Mouse (Mus musculus): ENCODE measurements at regions not wholly inside any gene's neighbourhood (a gene's known extent, or its start where the extent isn't known, plus 50 kb on each side); places are given as distances from the start of the nearest gene placed in this dataset.
"Not testable (repeated sequence)": the region's sequence is repeated elsewhere in the genome, so short reads cannot be mapped to it uniquely, and the experiment has no call there.

- CTCF ChIA-PET = not testable (repeated sequence)
Measured at GRCm38 (mm10) chr14:112534971-112535370, 779.4 kb upstream of the Tpm3-rs7 start.

GRCm38 (mm10) chr14:112535914-112536313, 778.5 kb upstream of the Tpm3-rs7 start:
- CTCF ChIA-PET = no interaction called here

GRCm38 (mm10) chr14:112542261-112542660, 772.1 kb upstream of the Tpm3-rs7 start:
- CTCF ChIA-PET = no interaction called here

- CTCF ChIA-PET = no interaction called here
Measured at GRCm38 (mm10) chr14:112548798-112549197, 765.6 kb upstream of the Tpm3-rs7 start.

GRCm38 (mm10) chr14:112562246-112562645, 752.2 kb upstream of the Tpm3-rs7 start:
- CTCF ChIA-PET = no interaction called here

- CTCF ChIA-PET = interaction anchor here (0.6 kb wide), 1 partner anchor 12 kb away, joined by 3 read pairs; no protein-coding TSS in a partner anchor
Measured at GRCm38 (mm10) chr14:112594715-112595114, 719.7 kb upstream of the Tpm3-rs7 start.

- CTCF ChIA-PET = no interaction called here
Measured at GRCm38 (mm10) chr14:112620701-112621100, 693.7 kb upstream of the Tpm3-rs7 start.

- CTCF ChIA-PET = no interaction called here
Measured at GRCm38 (mm10) chr14:112657634-112658033, 656.8 kb upstream of the Tpm3-rs7 start.

- CTCF ChIA-PET = no interaction called here
Measured at GRCm38 (mm10) chr14:112659819-112660218, 654.6 kb upstream of the Tpm3-rs7 start.

- CTCF ChIA-PET = no interaction called here
Measured at GRCm38 (mm10) chr14:112680684-112681083, 633.7 kb upstream of the Tpm3-rs7 start.

- CTCF ChIA-PET = no interaction called here
Measured at GRCm38 (mm10) chr14:112686037-112686436, 628.4 kb upstream of the Tpm3-rs7 start.

- CTCF ChIA-PET = no interaction called here
Measured at GRCm38 (mm10) chr14:112719513-112719912, 594.9 kb upstream of the Tpm3-rs7 start.
